Mouse (Mus musculus) olfactory bulb, adult 2 months (tissue): ENCODE results near the gene Shisal2b. TPM values are rescaled to one million over a fixed set of nuclear protein-coding genes. Genes with fewer than 3 reads are reported as not detected.

ENCODE experiments used
- H3K27ac ChIP-seq: fragments of 200-500 bp; 2 replicates; pipeline ENCODE4 v1.5.1; 2012; ENCODE audit warnings: low read depth, low read length; ENCODE audit not compliant: insufficient read depth
- H3K4me1 ChIP-seq: fragments of 200-500 bp; 2 replicates; pipeline ENCODE4 v1.6.1; 2012; ENCODE audit warnings: low read length; ENCODE audit not compliant: control insufficient read depth, insufficient read depth
- H3K4me3 ChIP-seq: fragments of 200-500 bp; 2 replicates; pipeline ENCODE4 v1.5.1; 2012; ENCODE audit warnings: mild to moderate bottlenecking, low read depth, low read length, moderate library complexity; ENCODE audit not compliant: insufficient read depth
- CTCF ChIP-seq: fragments of 200-500 bp; IDR thresholded peaks from 2 replicates; pipeline ENCODE4 v1.5.1; 2012; ENCODE audit warnings: low read depth, mild to moderate bottlenecking, low read length, moderate library complexity; ENCODE audit not compliant: insufficient read depth
- POLR2A ChIP-seq: fragments of 200-500 bp; IDR thresholded peaks from 2 replicates; pipeline ENCODE4 v1.6.1; 2012; ENCODE audit warnings: mild to moderate bottlenecking, low read depth, low read length, moderate library complexity; ENCODE audit not compliant: insufficient read depth
- WGBS: fragments of 180-500 bp; shearing (Covaris S2); methylation state at CpG from one replicate; pipeline ENCODE4 v1.1.7; 2018; 5-methylcytosine and 5-hydroxymethylcytosine counted together
- polyA plus RNA-seq: library from polyadenylated mRNA; stranded (reverse); fragments of >200 nt; gene quantifications from 2 replicates; pipeline ENCODE4 v1.2.4, GENCODE M21; 2012; ENCODE audit warnings: low replicate concordance; ENCODE audit not compliant: missing spikeins, insufficient read depth, insufficient read length

Gene Shisal2b
- polyA plus RNA-seq, 1 experiment = not detected

DNA sequence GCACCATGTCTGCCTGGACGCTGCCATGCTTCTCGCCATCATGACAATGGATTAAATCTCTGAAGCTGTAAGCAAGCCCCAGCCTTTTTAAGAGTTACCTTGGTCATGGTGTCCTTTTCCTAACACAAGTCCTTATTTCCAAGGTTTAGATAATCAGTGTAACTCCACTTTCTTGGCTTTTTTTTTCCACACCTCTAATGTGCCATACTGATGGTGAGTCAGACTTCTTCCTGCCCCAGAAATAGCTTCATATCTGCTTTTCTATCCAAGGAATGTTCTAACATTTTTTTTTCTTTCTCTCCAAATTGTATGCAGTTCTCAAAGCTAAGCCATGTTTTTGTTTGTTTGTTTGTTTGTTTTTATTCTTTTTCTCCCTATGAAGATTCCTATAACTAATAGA lies 6.2 kb upstream of the Shisal2b start:
- 92% methylated on average over 2 of the region's 2 CpGs for WGBS
- TF ChIP-seq CTCF (no peak), POLR2A (no peak)
- Histone ChIP-seq H3K4me1 (no peaks in the 10 kb centered on the region), H3K4me3 (no peak overlapping the region), H3K27ac (no peak overlapping the region)

DNA sequence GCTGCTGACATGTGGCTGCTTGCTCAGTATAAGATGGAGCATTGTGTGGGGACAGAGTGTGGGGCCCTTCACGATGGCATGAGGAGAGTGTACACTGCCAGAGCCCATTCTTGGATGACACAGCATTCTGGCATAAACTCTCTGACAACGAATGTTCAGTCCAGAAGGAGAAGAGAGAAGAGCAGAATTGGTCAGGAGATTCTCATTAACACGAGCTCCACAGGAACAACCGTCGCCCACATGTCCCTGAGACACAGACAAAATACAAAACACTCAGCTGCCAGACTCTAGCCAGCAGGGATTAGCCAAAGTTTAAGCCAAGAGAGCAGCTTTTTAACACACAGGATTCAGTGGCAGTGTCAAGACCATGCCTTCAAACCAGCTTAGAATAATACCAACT lies 3.0 kb upstream of the Shisal2b start:
- peaks cover 8% of the 10 kb centered on the region for H3K4me1 ChIP-seq
- WGBS = 71% methylated on average over 5 of the region's 5 CpGs
- H3K27ac ChIP-seq = no peak overlapping the region
- H3K4me3 ChIP-seq = no peak overlapping the region
- TF ChIP-seq CTCF = no peak
- TF ChIP-seq POLR2A = no peak

DNA sequence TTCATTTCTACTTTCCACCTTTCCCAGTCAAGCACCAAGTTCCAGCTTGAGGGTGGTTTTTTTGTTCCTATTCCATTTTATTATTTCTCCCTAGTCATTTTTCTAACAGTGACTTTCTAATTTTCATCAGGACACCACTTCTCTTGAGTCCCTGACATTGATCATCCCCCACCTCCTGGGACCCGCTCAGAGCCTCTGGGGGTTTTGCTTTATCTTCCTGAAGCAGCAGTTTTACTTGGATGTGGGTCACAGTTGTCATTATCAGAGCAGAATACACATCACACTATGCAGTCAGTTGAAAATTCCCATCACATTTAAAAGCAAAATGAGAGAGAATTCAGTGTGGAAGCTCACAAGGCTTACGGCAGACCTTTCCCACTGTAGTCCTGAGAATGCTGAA lies 10.0 kb downstream of the Shisal2b start:
- no peak overlapping the region for H3K27ac ChIP-seq
- no peak overlapping the region for H3K4me3 ChIP-seq
- no peaks in the 10 kb centered on the region for H3K4me1 ChIP-seq
- TF ChIP-seq CTCF (no peak), POLR2A (no peak)
- WGBS = 89% methylated on average over 2 of the region's 2 CpGs

DNA sequence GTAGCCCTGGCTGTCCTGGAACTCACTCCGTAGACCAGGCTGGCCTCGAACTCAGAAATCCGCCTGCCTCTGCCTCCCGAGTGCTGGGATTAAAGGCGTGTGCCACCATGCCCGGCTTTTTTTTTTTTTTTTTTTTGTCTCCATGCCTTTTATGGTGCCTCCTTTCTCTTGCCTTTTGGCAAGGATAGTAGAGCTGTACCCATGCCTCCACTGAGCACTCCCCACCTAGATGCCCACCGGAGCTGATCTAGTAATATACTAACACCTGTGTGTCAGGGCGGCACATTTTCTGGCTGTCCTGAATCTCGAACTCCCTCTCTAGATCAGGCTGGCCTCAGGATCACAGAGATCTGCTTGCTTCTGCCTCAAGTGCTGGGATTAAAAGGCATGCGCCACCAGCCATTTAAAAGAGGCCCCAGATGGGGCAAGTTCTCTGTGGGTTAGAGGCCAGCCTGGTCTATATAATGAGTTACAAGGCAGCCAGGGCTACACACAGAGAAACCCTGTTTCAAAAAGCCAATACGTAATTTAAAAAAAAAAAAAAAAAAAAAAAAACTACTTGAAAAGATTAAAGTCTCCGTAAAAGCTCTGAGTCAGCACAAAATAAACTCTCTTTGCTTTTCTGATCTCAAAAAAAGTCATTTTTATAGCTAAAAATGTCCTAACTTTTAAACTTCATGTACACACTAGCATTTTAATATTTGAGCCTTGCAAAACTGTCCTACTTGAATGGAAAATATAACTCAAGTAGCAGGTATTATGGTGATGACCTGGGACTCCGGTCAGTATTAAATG lies 20.2 kb downstream of the Shisal2b start:
- Histone ChIP-seq H3K4me3 (no peak overlapping the region), H3K27ac (no peak overlapping the region), H3K4me1 (no peaks in the 10 kb centered on the region)
- WGBS = 85% methylated on average over 12 of the region's 13 CpGs
- TF ChIP-seq POLR2A (no peak), CTCF (no peak)

DNA sequence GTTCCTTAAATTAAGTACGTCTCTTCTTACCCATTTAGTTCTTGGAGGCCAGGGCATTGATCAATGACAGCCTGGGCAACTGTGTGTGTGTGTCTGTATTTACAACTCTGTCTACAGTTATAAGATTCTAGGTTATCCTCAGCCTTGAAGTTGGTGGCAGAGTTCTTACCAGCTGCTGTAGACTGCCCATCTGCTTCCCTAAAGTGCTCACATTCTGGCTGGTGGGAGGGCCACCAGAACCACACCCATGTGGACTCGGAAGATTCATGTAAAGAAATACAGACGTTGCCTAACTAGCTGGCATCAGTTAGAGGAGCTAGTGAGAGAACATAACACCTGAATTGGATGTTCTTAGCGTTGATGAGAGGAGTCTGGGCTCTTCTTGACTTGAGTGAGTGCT lies 21.8 kb downstream of the Shisal2b start:
- 79% methylated on average over 4 of the region's 4 CpGs for WGBS
- H3K4me1 ChIP-seq = no peaks in the 10 kb centered on the region
- H3K27ac ChIP-seq = no peak overlapping the region
- TF ChIP-seq POLR2A (no peak), CTCF (no peak)
- no peak overlapping the region for H3K4me3 ChIP-seq

DNA sequence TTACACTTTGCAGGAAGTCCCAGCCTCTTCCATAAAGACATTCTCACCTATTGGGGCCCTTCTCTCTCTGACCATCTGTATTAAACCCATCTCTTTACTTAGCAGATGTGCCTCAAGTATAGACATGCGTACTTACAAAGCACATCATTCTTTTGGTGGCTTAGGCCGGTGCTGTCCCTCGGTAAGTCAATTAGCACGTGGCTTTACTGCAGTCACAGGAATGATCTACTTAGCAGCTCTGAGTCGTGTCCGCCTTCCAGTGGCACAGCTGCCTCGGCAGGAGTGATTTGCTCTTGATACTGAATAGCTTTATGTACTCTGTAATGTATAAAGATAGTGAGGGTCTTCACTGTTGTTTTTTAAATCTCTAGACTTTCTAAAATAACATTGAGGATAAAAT lies 26.1 kb downstream of the Shisal2b start:
- no peak for TF ChIP-seq CTCF
- TF ChIP-seq POLR2A = no peak
- WGBS = 79% methylated on average over 7 of the region's 7 CpGs
- Histone ChIP-seq H3K27ac (no peak overlapping the region), H3K4me1 (no peaks in the 10 kb centered on the region), H3K4me3 (no peak overlapping the region)

DNA sequence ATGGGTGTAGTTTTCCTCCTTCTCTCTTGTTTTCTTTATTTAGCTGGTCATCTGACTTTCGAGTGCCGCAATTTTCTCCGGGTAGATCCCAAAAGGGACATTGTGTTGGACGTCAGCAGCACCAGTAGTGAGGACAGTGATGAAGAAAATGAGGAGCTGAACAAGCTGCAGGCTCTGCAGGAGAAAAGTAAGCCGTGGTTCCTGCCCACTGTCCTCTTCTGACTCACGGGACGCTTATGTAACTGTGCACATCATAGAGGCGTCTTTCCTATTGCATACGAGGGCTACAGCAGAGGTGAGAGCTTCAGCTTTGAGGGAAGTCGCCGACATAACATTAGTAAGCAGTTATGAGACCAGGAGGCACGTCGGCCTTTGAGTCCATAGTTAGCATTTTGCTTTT lies 30.9 kb downstream of the Shisal2b start:
- Histone ChIP-seq H3K27ac (no peak overlapping the region), H3K4me1 (no peaks in the 10 kb centered on the region), H3K4me3 (no peak overlapping the region)
- TF ChIP-seq POLR2A (no peak), CTCF (no peak)
- WGBS = 95% methylated on average over 13 of the region's 13 CpGs

DNA sequence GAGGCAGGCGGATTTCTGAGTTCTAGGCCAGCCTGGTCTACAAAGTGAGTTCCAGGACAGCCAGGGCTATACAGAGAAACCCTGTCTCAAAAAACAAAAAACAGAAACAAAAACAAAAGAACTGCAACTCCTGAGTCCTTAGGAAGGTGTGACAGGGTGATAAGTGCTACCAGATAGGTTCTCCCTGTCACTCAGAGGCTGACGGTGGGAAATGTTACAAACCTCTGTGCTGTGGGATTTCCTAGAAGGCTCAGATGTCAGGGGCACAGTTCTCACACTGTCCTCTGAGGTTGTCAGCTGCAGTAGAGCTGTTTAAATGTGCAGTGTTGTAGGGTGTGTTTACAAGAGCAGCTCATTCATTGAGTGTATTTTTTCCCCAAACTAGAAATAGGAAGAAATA lies 38.2 kb downstream of the Shisal2b start:
- WGBS = 94% methylated on average over 2 of the region's 2 CpGs
- H3K27ac ChIP-seq = no peak overlapping the region
- no peak for TF ChIP-seq CTCF
- no peak for TF ChIP-seq POLR2A

DNA sequence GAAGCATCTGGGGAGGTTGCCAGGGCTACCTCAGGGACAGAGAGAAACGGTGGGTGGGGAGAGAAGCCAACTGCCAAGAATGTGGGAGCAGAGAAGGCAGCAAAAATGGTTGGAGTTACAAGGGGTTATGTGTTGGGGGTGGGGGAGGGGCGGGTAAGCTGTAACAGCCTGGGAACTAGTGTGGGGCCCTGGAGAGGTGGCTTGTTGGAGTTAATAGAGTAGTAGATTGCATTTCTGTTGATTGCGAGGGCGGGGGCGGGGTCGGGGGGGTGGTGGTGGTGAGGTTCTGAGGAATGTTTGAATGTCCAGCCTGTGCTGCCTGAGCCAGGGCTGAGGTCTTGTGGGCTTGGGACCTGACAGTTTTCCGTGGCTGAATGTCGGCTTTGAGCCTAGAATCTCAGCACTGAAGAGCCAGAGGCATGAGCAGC lies 41.3 kb downstream of the Shisal2b start:
- Histone ChIP-seq H3K4me1 (peaks cover 11% of the 10 kb centered on the region), H3K27ac (no peak overlapping the region), H3K4me3 (no peak overlapping the region)
- 34% methylated on average over 8 of the region's 8 CpGs for WGBS
- no peak for TF ChIP-seq CTCF
- no peak for TF ChIP-seq POLR2A

More for the DNA sequence above, 38.2 kb downstream of the Shisal2b start:
- Histone ChIP-seq H3K4me3 (no peak overlapping the region), H3K4me1 (peaks cover 5% of the 10 kb centered on the region)
